In genomic region chr7:91311177-91311576, GRCm38 (mm10) we compare ENCODE assay signal across 25 mouse cellular contexts.
"Had no signal": no experiment of that assay in that cellular context is flagged by ENCODE, and none has a peak within 500 bp of the region (broad histone marks: within the 10 kb centered on the region; RNA-seq: fewer than 3 reads in every experiment).

No protein-coding gene starts in this region.

- DNase-seq: forebrain, postnatal 0 days; gastrocnemius, postnatal 14 days; gastrocnemius, postnatal 36 days; heart, adult 11 months; heart, adult 2 months; heart, postnatal 14 days; heart, postnatal 36 days; kidney, adult 11 months; kidney, adult 2 months; kidney, adult 9 months; kidney, postnatal 14 days; kidney, postnatal 36 days; layer of hippocampus, adult 9-11 months; layer of hippocampus, postnatal 36 days; left cerebral cortex, postnatal 4 days had no signal

- ATAC-seq: hindbrain, postnatal 0 days; intestine, embryonic 16.5 days had no signal

- H3K4me3 ChIP-seq: heart, adult 2 months; heart, embryonic 13.5 days; heart, embryonic 15.5 days; hindbrain, embryonic 13.5 days; hindbrain, embryonic 15.5 days; kidney, embryonic 15.5 days; limb, embryonic 13.5 days; limb, embryonic 15.5 days had no signal

- H3K27ac ChIP-seq: heart, adult 2 months; heart, embryonic 13.5 days; heart, embryonic 15.5 days; hindbrain, embryonic 13.5 days; hindbrain, embryonic 15.5 days; hindbrain, postnatal 0 days; kidney, embryonic 15.5 days; kidney, postnatal 0 days; limb, embryonic 13.5 days; limb, embryonic 15.5 days had no signal

- H3K4me1 ChIP-seq: heart, embryonic 13.5 days; heart, embryonic 15.5 days; hindbrain, embryonic 13.5 days; hindbrain, embryonic 15.5 days; kidney, embryonic 15.5 days; limb, embryonic 13.5 days; limb, embryonic 15.5 days had no signal
